Mouse (Mus musculus) heart, adult 2 months (tissue): ENCODE data around the gene Keap1.

Experiments used
- CTCF ChIP-seq: fragments of 200-600 bp; IDR thresholded peaks from 2 replicates; pipeline ENCODE4 v1.8.1; 2022; ENCODE audit warnings: antibody characterized with exemption, mild to moderate bottlenecking, moderate library complexity
- POLR2A ChIP-seq: fragments of 200-500 bp; IDR thresholded peaks from 2 replicates; pipeline ENCODE4 v1.6.1; 2011; ENCODE audit warnings: mild to moderate bottlenecking, low read depth, low read length, control low read depth; ENCODE audit not compliant: insufficient read depth

- no peak for TF ChIP-seq CTCF
- TF ChIP-seq POLR2A: no peak
Measured at GRCm38 (mm10) chr9:21261831-21262230, 22.7 kb upstream of the Keap1 start.
